Mouse (Mus musculus) midbrain, postnatal 0 days (tissue): ENCODE measurements around the gene Ccnt1. TPM values are rescaled to one million over a fixed set of nuclear protein-coding genes. Genes with fewer than 3 reads are reported as not detected.

Experiments used
- ATAC-seq: fragments of 200-750 bp; cut with Nextera tagmentation; 2 replicates; pipeline ENCODE4 v1.8.0; 2017; ENCODE audit warnings: moderate number of reproducible peaks, mild to moderate bottlenecking, moderate TSS enrichment, moderate library complexity; ENCODE audit not compliant: low FRiP score
- DNase-seq: peaks from one replicate; pipeline ENCODE4 v3.0.0-alpha.2; 2015; ENCODE audit warnings: low spot score
- H3K27ac ChIP-seq: fragments of 300-500 bp; sonication (generic); 2 replicates; pipeline ENCODE4 v1.5.1; 2014; ENCODE audit warnings: low read depth, mild to moderate bottlenecking, low read length, mixed read lengths
- H3K27me3 ChIP-seq: fragments of 300-500 bp; sonication (generic); 2 replicates; pipeline ENCODE4 v1.6.1; 2014; ENCODE audit warnings: low read length, control low read depth, mixed read lengths; ENCODE audit not compliant: insufficient read depth
- H3K36me3 ChIP-seq: fragments of 300-500 bp; sonication (generic); 2 replicates; pipeline ENCODE4 v1.6.1; 2014; ENCODE audit warnings: low read length, control low read depth, mixed read lengths; ENCODE audit not compliant: insufficient read depth
- H3K4me1 ChIP-seq: fragments of 300-500 bp; sonication (generic); 2 replicates; pipeline ENCODE4 v1.6.1; 2014; ENCODE audit warnings: mild to moderate bottlenecking, control low read depth, antibody characterized with exemption, low read length, mixed read lengths; ENCODE audit not compliant: insufficient read depth
- H3K4me2 ChIP-seq: fragments of 300-500 bp; sonication (generic); 2 replicates; pipeline ENCODE4 v1.6.1; 2014; ENCODE audit warnings: low read depth, mild to moderate bottlenecking, low read length, mixed read lengths; ENCODE audit not compliant: poor library complexity, severe bottlenecking
- H3K4me3 ChIP-seq: fragments of 300-500 bp; sonication (generic); 2 replicates; pipeline ENCODE4 v1.5.1; 2014; ENCODE audit warnings: low read depth, mild to moderate bottlenecking, low read length, moderate library complexity
- H3K9ac ChIP-seq: fragments of 300-500 bp; sonication (generic); replicated peaks from 2 replicates; pipeline ENCODE4 v1.6.1; 2014; ENCODE audit warnings: mild to moderate bottlenecking, low read length, moderate library complexity, mixed read lengths; ENCODE audit not compliant: poor library complexity, severe bottlenecking
- H3K9me3 ChIP-seq: fragments of 300-500 bp; sonication (generic); 2 replicates; pipeline ENCODE4 v1.6.1; 2016; ENCODE audit warnings: low read length, control low read depth
- CTCF ChIP-seq: IDR thresholded peaks from 2 replicates; pipeline ENCODE4 v1.5.1; 2016; ENCODE audit warnings: antibody characterized with exemption, mild to moderate bottlenecking
- WGBS: fragments of 180-500 bp; shearing (Covaris S2); extraction: QIAGEN DNeasy Blood & Tissue Kit; methylation state at CpG from one replicate; pipeline ENCODE4 v1.1.7; 2014; 5-methylcytosine and 5-hydroxymethylcytosine counted together
- microRNA-seq: library from miRNA; unstranded; fragments of <30 nt; microRNA quantifications from one replicate; pipeline ENCODE4, GENCODE M21; 2016; ENCODE audit warnings: borderline number of aligned reads
- polyA plus RNA-seq: library from polyadenylated mRNA; unstranded; fragments of >200 nt; fragmentation: Nextera tagmentation; extraction: Ambion mirVana; gene quantifications from 2 replicates; pipeline ENCODE4 v1.2.1, GENCODE M21; 2015
- total RNA-seq: library from RNA; depleted of rRNA; stranded (reverse); fragments of >200 nt; gene quantifications from 2 replicates; pipeline ENCODE4 v1.2.3, GENCODE M21; 2014; rRNA removed

Ccnt1 gene
- total and polyA plus RNA-seq, 2 experiments from 2014 or later: 36.1 to 49.7 TPM

- no peaks in the 10 kb centered on the region for H3K4me1 ChIP-seq
- DNase-seq (no peak), ATAC-seq (no peak)
- no peaks in the 10 kb centered on the region for H3K9me3 ChIP-seq
- TF ChIP-seq CTCF: peak; percentile 21
- 72% methylated on average over 9 of the region's 9 CpGs for WGBS
- no peaks in the 10 kb centered on the region for H3K36me3 ChIP-seq
- H3K27ac ChIP-seq: no peak overlapping the region
- H3K27me3 ChIP-seq: no peaks in the 10 kb centered on the region
- H3K9ac ChIP-seq: no peak overlapping the region
- H3K4me2 ChIP-seq: no peak overlapping the region
- H3K4me3 ChIP-seq: no peak overlapping the region
Measured at GRCm38 (mm10) chr15:98506253-98506957, 64.3 kb downstream of the Ccnt1 start.

DNA sequence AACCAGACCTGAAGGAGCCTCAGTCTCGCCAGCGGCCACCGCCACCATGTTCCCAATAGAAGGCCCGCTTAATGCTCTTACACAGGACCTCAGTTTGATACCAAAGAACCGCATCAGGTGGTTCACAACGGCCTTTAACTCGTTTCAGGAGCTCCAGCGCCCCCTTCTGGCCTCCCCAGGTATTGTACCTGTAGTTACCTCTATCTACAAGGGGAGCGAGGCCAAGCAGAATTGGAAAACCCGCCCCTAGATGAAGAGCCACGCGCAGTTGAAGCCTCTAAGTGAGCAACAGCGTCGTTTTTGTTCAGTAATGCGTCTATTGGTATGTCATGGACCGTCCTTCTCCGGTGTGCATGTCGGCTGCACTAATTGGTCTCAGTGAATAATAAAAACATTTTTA, 66.2 kb downstream of the Ccnt1 start:
- 13% methylated on average over 18 of the region's 18 CpGs for WGBS
- no peaks in the 10 kb centered on the region for H3K9me3 ChIP-seq
- no peaks in the 10 kb centered on the region for H3K27me3 ChIP-seq
- no peaks in the 10 kb centered on the region for H3K4me1 ChIP-seq
- no peaks in the 10 kb centered on the region for H3K36me3 ChIP-seq
- peak; percentile 78 for TF ChIP-seq CTCF
- no peak overlapping the region for H3K9ac ChIP-seq
- no peak overlapping the region for H3K4me2 ChIP-seq
- DNase-seq (peak; percentile 63), ATAC-seq (no peak)
- no peak overlapping the region for H3K27ac ChIP-seq
- no peak overlapping the region for H3K4me3 ChIP-seq

DNA sequence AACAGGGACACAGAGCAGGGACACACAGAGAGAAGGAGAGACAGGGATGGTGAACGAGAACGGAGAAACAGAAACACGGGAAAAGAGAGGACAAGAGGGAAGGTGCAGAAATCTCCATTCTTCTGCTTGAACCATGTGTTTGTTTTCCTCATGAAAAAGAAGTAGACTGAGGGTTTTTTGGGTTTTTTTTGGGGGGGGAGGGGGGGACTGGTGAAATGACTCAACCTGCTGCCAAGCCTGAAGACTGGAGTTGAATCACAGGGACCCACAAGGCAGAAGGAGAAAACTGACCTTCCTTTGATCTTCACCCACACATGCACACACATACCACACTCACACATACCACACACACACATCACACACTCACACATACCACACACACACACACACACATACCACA, 67.4 kb downstream of the Ccnt1 start:
- no peak for ATAC-seq
- H3K9ac ChIP-seq: no peak overlapping the region
- WGBS: 84% methylated on average over 3 of the region's 3 CpGs
- TF ChIP-seq CTCF: no peak
- no peak overlapping the region for H3K4me2 ChIP-seq
- H3K36me3 ChIP-seq: no peaks in the 10 kb centered on the region
- H3K27ac ChIP-seq: no peak overlapping the region
- H3K9me3 ChIP-seq: no peaks in the 10 kb centered on the region
- no peak for DNase-seq
- H3K4me1 ChIP-seq: no peaks in the 10 kb centered on the region
- H3K27me3 ChIP-seq: no peaks in the 10 kb centered on the region
- no peak overlapping the region for H3K4me3 ChIP-seq

GRCm38 (mm10) chr15:98497631-98498030, 73.1 kb downstream of the Ccnt1 start:
- ATAC-seq (no peak), DNase-seq (no peak)
- no peaks in the 10 kb centered on the region for H3K27me3 ChIP-seq
- 93% methylated on average over 17 of the region's 17 CpGs for WGBS
- H3K4me1 ChIP-seq: no peaks in the 10 kb centered on the region
- no peak overlapping the region for H3K4me2 ChIP-seq
- no peaks in the 10 kb centered on the region for H3K36me3 ChIP-seq
- no peaks in the 10 kb centered on the region for H3K9me3 ChIP-seq
- no peak overlapping the region for H3K27ac ChIP-seq
- no peak overlapping the region for H3K4me3 ChIP-seq
- no peak overlapping the region for H3K9ac ChIP-seq
- no peak for TF ChIP-seq CTCF

- H3K4me3 ChIP-seq: no peak within 1 kb of the TSS
- ATAC-seq (no peak), DNase-seq (no peak)
- no peak for TF ChIP-seq CTCF
- H3K27ac ChIP-seq: no peak within 1 kb of the TSS
- no peaks in the 10 kb centered on the region for H3K9me3 ChIP-seq
- 64% methylated on average over 4 of the region's 4 CpGs for WGBS
- H3K9ac ChIP-seq: no peak within 1 kb of the TSS
- H3K4me1 ChIP-seq: no peaks in the 10 kb centered on the region
- H3K4me2 ChIP-seq: no peak within 1 kb of the TSS
- H3K27me3 ChIP-seq: no peaks in the 10 kb centered on the region
- no peaks in the 10 kb centered on the region for H3K36me3 ChIP-seq
Measured at GRCm38 (mm10) chr15:98492102-98492501, 78.6 kb downstream of the Ccnt1 start, which contains the start of gene Olfr279. Olfr279 (plus strand) TSS chr15:98492402.

GRCm38 (mm10) chr15:98491332-98491731, 79.4 kb downstream of the Ccnt1 start:
- Histone ChIP-seq H3K27ac (no peak overlapping the region), H3K27me3 (no peaks in the 10 kb centered on the region), H3K36me3 (no peaks in the 10 kb centered on the region), H3K9me3 (no peaks in the 10 kb centered on the region), H3K4me1 (no peaks in the 10 kb centered on the region), H3K9ac (no peak overlapping the region), H3K4me2 (no peak overlapping the region), H3K4me3 (no peak overlapping the region)
- DNase-seq: no peak
- no peak for TF ChIP-seq CTCF
- no peak for ATAC-seq
- 88% methylated on average over 2 of the region's 2 CpGs for WGBS

Small RNA genes within 50 kb of the gene (microRNA-seq; reads per million reads assigned to microRNA genes)
- not detected for gene Mir1291

Other genes starting within 250 kb of the Ccnt1 start
- gene Olfr284, start 229.9 kb downstream of the Ccnt1 start, total RNA-seq: not detected in 2 replicates
- 0.18 TPM in 1 of 2 replicates, not detected in the other for gene Olfr284, start 229.9 kb downstream of the Ccnt1 start, polyA plus RNA-seq
- not detected in 2 replicates for gene Olfr283, start 190.0 kb downstream of the Ccnt1 start, total RNA-seq
- gene Olfr283, start 190.0 kb downstream of the Ccnt1 start, polyA plus RNA-seq: not detected in 2 replicates
- gene Olfr282, start 139.7 kb downstream of the Ccnt1 start, total RNA-seq: not detected in 2 replicates
- gene Olfr282, start 139.7 kb downstream of the Ccnt1 start, polyA plus RNA-seq: not detected in 2 replicates
- not detected in 2 replicates for gene Olfr281, start 118.3 kb downstream of the Ccnt1 start, total RNA-seq
- gene Olfr281, start 118.3 kb downstream of the Ccnt1 start, polyA plus RNA-seq: not detected in 2 replicates
- gene OR5BS1P, start 101.0 kb downstream of the Ccnt1 start, total RNA-seq: not detected in 2 replicates
- not detected in 2 replicates for gene OR5BS1P, start 101.0 kb downstream of the Ccnt1 start, polyA plus RNA-seq
- gene Lalba, start 88.2 kb downstream of the Ccnt1 start, total RNA-seq: not detected in 2 replicates
- not detected in 2 replicates for gene Lalba, start 88.2 kb downstream of the Ccnt1 start, polyA plus RNA-seq
- gene Olfr279, start 78.5 kb downstream of the Ccnt1 start, total RNA-seq: not detected in 2 replicates
- not detected in 2 replicates for gene Olfr279, start 78.5 kb downstream of the Ccnt1 start, polyA plus RNA-seq
- 57.4 and 66.2 TPM in 2 replicates for gene Kansl2, start 36.7 kb downstream of the Ccnt1 start, total RNA-seq
- gene Kansl2, start 36.7 kb downstream of the Ccnt1 start, polyA plus RNA-seq: 101 and 102 TPM in 2 replicates
- gene 4930415O20Rik, start 81 bp upstream of the Ccnt1 start, total RNA-seq: 0.82 TPM in 1 of 2 replicates, not detected in the other
- 0.31 TPM in 1 of 2 replicates, not detected in the other for gene 4930415O20Rik, start 81 bp upstream of the Ccnt1 start, polyA plus RNA-seq
- gene Adcy6, start 39.2 kb upstream of the Ccnt1 start, total RNA-seq: 38.0 and 40.3 TPM in 2 replicates
- 5.5 and 7.2 TPM in 2 replicates for gene Adcy6, start 39.2 kb upstream of the Ccnt1 start, polyA plus RNA-seq
- 211 and 239 TPM in 2 replicates for gene Cacnb3, start 59.9 kb upstream of the Ccnt1 start, total RNA-seq
- 150 and 155 TPM in 2 replicates for gene Cacnb3, start 59.9 kb upstream of the Ccnt1 start, polyA plus RNA-seq
- gene Ddx23, start 92.0 kb upstream of the Ccnt1 start, total RNA-seq: 46.7 and 50.5 TPM in 2 replicates
- 14.0 and 20.5 TPM in 2 replicates for gene Ddx23, start 92.0 kb upstream of the Ccnt1 start, polyA plus RNA-seq
- 34.5 and 42.9 TPM in 2 replicates for gene Rnd1, start 106.5 kb upstream of the Ccnt1 start, total RNA-seq
- 20.7 and 24.9 TPM in 2 replicates for gene Rnd1, start 106.5 kb upstream of the Ccnt1 start, polyA plus RNA-seq
- 6.9 and 9.1 TPM in 2 replicates for gene Ccdc65, start 137.3 kb upstream of the Ccnt1 start, total RNA-seq
- gene Ccdc65, start 137.3 kb upstream of the Ccnt1 start, polyA plus RNA-seq: 11.4 and 12.3 TPM in 2 replicates
- gene Fkbp11, start 157.3 kb upstream of the Ccnt1 start, total RNA-seq: 1.0 and 2.8 TPM in 2 replicates
- gene Fkbp11, start 157.3 kb upstream of the Ccnt1 start, polyA plus RNA-seq: 4.4 and 5.4 TPM in 2 replicates
- 122 and 144 TPM in 2 replicates for gene Arf3, start 192.3 kb upstream of the Ccnt1 start, total RNA-seq
- 89.2 and 93.8 TPM in 2 replicates for gene Arf3, start 192.3 kb upstream of the Ccnt1 start, polyA plus RNA-seq
- 0.38 and 1.5 TPM in 2 replicates for gene Wnt10b, start 207.2 kb upstream of the Ccnt1 start, total RNA-seq
- gene Wnt10b, start 207.2 kb upstream of the Ccnt1 start, polyA plus RNA-seq: not detected in 2 replicates
- 0.33 TPM in 2 replicates for gene Wnt1, start 218.9 kb upstream of the Ccnt1 start, total RNA-seq
- gene Wnt1, start 218.9 kb upstream of the Ccnt1 start, polyA plus RNA-seq: 0.81 and 1.1 TPM in 2 replicates
- gene Ddn, start 238.6 kb upstream of the Ccnt1 start, total RNA-seq: 5.5 and 7.3 TPM in 2 replicates
- gene Ddn, start 238.6 kb upstream of the Ccnt1 start, polyA plus RNA-seq: 0.51 and 0.64 TPM in 2 replicates